Mouse (Mus musculus): ENCODE results near the gene Pikfyve.
"Not testable (repeated sequence)": the region's sequence is repeated elsewhere in the genome, so short reads cannot be mapped to it uniquely, and the experiment has no call there.

Gene Pikfyve

DNA sequence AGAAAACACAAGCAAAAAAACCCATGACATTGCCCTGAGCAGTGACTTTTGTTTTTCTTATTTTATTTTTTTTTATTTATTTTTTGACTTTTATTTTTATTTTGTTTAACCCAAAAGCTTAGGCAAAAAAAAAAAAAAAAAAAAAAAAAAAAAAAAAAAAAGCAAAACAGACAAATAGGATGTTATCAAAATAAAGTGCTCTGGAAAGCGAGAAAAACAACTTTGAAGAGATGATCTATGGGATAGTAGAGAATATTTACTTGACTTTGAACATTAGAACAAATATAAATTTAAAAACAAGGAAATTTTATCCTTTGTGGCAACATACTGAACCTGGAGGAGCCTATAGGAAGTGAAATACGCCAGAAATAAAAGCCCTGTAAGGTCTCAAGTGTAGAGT, 2.5 kb upstream of the Pikfyve start:
- DNase-seq (ENCODE audit: inconsistent age in 2 of 2, low spot score in 1 of 2): no peak

DNA sequence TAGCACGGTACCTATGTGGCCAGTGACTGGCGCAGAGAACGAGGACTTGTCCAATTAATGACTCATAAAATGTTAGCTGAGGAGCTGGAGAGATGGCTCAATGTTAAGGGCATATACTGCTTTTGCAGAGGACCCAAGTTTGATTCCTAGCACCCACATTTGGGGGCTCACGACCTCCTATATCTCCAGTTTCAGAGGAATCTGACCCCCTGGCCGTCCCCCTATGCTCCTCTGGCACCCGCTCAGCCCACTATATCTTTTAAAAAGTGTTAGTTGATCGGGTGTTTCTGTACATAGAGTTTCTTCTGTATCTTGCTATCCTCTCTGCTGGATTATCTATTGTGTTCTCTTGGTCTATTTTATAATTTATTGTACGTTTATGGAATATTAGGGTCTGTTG, 1.5 kb upstream of the Pikfyve start:
- DNase-seq (ENCODE audit: inconsistent age in 2 of 2, low spot score in 1 of 2): no peak

DNA sequence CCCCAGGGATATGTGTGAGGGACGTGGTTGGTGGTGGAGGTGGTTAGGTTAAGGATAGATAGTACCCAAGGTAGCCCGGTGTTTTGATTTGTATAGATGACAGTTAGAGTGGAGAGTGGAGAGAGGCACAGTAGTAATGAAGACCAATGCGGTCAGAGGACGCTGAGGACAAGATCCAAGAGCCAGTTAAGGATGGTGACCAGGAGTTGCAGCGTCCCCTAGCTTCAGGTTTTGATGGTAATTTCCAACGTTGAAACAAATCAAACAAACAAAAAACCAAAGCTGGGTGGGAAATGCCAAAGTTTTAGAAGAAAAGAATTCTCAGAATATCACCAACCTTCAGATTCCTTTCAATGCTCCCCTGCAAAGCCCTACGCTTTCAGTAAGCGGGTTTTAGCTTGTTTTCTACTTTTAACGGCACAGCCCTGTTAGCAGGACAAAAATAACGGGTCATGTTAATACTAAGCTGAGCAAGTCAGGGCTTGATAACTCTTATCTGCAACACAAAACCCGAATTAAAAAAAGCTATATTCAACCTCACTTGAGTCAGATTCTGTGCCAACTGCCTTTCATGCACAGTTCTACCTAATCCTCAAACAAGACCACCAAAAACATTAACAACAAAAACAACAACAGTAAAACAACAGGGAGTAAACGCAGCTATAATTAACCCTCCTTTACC, 818 bp upstream of the Pikfyve start:
- peak in 1 of 2 experiments; percentile 76 for DNase-seq (ENCODE audit: inconsistent age in 2 of 2, low spot score in 1 of 2)

DNA sequence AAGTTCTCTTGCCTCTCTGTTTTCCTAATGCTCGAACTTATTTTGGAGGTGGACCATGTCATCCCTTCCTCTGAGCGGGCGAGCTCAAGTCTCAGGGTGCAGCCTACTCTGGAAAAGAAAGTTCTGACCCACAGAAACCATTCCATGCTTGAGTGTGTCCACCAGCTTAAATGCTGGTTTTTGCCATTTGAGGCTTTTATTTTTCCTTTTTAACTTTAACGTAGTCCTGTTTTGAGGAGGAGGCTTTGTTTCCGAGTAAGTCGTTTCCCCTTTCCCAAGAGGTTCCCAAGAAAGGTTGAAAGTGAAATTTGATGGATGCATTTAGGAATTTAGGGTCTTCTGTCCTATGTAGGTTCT, 569 bp downstream of the Pikfyve start:
- DNase-seq (ENCODE audit: inconsistent age in 2 of 2, low spot score in 1 of 2): no peak

DNA sequence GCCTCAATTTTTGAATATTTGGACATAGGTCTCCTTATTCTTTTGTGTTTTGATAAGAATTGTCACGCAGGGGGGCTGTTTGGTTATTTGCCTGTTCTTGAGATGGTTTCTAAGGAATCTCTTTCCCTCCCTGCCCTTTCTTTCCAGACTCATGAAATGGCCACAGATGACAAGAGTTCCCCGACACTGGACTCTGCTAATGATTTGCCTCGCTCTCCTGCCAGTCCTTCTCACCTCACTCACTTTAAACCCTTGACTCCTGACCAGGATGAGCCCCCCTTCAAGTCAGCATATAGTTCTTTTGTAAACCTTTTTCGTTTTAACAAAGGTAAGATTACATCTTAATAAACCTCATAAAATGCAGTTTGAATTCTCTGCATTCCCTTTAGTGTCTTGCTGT, 3.7 kb downstream of the Pikfyve start:
- DNase-seq (ENCODE audit: inconsistent age in 2 of 2, low spot score in 1 of 2): no peak

DNA sequence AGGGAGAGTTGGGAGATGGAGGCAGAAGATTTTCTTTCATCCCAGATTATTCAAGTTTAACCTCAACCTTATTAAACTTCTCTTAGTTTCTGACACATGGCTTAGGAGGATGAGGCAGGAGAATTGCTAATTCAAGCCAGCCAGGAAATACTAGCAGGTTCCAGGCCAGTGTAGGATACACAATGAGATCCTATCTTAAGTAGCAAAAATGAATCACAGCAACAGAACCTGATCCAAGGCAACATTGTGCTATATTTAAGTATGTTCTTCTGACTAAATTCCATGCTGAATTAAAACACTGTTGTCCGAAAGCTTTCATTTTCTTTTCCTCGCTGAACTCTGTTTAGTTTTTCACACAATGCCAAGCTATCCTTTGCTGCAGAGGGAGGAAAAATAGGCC, 6.7 kb downstream of the Pikfyve start:
- no peak for DNase-seq (ENCODE audit: inconsistent age in 2 of 2, low spot score in 1 of 2)

DNA sequence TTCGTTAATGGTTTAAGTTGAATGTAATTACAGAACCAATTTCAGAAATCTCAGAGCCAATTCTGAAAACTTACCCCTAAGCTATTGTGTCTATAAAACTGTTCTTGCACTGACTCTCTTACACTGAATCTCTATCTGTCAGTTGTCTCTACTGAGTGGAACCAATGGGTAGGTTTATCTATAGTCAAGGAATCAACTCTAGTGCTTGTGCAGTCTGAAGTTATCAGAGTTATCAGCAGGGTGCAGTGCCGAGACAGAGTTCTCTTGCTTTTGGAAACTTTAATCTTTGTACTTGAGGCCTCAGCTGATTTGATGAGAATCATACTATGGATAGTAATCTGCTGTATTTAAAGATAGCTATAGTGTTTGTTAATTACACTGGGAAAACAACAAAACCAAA, 11.9 kb downstream of the Pikfyve start:
- DNase-seq (ENCODE audit: inconsistent age in 2 of 2, low spot score in 1 of 2): no peak

DNA sequence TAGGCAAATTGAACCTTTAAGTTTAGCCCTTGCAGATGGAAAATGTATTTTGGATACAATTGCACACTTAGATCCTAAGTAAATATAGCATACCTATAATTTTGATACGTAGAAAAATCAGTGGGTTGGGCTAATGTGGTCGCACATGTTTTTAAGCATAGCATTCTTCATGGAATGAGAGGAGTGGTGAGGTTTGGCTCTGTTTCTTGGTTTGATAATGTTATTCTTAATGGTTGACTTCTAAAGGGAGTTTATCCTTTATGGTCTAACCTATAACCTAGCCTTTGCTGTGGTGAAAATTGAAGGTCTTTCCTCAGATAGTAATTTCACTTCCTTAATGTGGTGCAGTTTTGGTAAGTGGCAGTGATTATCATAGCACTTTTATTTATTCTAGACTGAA, 12.4 kb downstream of the Pikfyve start:
- no peak for DNase-seq (ENCODE audit: inconsistent age in 2 of 2, low spot score in 1 of 2)

DNA sequence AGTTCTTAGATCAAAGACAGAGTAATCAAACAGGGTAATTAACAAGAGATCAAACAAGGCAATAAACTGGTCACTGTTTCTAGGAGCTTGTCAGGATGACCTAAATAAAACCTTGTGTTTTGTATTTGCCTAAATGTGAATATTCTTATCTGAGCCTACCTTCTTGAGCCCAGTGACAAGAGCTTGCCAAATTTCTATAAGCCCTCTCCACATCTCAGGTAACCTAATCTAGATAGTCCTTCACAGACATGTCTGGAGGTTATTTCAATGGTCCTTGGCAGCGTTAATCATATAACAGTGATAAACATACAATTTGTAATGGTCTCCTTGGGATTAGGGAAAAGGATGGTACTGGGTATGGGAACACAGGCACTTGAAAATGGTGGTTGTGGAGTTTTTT, 17.8 kb downstream of the Pikfyve start:
- DNase-seq (ENCODE audit: inconsistent age in 2 of 2, low spot score in 1 of 2): no peak

DNA sequence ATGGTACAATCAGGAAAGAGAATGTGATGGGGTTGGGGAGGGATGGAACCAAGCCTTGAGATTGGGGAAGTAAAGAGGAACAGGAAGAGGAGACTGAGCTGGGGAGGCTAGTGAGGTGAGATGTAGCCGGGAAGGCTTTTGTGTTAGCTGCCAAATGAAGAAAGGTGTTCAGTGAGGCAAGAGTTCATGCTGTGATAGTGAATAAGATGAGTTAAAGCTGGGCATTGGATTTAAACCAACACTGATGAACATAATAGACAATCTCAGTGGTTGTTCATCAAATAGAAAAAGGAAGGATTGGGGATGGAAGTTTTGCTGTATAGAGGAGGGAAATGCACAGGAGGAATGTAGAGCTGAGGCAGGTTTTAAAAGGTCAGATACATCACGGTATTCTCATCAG, 26.7 kb downstream of the Pikfyve start:
- DNase-seq (ENCODE audit: inconsistent age in 2 of 2, low spot score in 1 of 2): no peak

DNA sequence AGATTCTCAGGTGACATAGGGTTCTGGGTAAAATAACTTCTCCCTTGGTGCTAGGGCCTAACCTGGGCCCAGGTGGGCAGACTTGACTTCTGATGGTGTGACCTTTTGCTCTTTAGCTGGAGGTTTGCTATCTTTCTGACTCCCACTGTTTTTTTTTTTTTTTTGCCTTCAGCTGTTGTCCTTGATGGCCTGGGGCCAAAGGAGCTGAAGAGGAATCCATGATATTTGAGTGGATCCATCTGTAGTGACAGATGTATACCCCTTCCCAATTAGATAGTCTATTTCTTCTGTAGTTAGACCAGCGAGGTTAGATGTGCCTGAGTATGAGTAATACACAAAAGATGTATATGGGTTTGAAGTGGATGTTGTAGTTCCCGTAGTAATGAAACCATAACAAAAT, 31.1 kb downstream of the Pikfyve start:
- no peak for DNase-seq (ENCODE audit: inconsistent age in 2 of 2, low spot score in 1 of 2)

DNA sequence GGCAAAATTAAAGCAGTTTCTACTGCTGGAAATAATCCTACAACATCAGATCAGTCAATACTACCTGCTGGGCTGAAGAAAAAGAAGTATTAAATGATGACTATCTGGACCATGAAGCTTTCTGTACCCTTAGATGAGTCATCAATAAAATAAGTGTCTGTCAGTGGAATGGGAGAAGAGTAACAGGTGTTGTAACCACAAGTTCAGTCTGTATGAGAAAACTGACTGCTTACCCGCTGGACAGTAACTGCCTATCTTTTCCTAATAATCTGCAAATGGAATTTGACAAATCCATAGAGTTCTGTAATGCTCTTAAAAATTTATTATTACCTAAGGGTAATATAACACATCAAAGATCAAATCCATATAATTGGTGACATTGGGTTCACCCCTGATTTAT, 31.5 kb downstream of the Pikfyve start:
- no peak for DNase-seq (ENCODE audit: inconsistent age in 2 of 2, low spot score in 1 of 2)

DNA sequence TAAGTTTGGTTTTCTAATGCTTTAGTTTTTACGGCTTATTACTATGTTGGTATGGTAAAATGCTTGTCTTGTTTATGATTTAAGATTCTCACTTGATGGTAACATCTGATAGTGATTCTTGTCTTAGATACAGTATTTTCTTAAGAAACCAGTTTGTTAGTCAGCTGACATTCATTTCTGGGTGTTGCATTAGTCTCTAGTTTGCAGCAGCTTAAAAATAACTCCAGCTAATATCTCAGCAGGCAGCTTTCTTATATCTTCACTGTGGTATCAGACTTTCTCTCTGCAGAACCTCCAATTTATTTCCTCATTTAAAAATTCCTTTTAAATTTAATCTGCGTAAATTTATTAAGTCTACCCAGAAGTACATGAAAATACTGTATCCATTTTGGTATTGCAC, 37.2 kb downstream of the Pikfyve start:
- no peak for DNase-seq (ENCODE audit: inconsistent age in 2 of 2, low spot score in 1 of 2)

DNA sequence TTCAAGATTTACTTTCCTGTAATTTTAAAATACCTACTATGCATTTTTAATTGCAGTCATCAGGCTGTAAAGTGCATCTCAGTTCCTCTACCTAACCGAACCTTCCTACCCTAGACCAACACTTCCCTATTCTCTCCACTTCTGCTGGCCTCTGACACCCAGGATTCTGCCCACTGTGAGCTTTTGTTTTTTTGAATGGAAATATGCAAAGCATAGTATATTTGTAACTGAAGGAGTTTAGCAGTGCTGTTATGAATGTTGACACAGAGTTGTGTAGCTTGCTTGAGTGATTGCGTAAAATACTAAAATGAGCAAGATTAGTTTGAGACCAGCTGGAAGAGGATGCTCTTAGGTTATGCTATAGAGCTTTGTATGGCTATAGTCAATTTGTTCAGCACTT, 41.2 kb downstream of the Pikfyve start:
- no peak for DNase-seq (ENCODE audit: inconsistent age in 2 of 2, low spot score in 1 of 2)

DNA sequence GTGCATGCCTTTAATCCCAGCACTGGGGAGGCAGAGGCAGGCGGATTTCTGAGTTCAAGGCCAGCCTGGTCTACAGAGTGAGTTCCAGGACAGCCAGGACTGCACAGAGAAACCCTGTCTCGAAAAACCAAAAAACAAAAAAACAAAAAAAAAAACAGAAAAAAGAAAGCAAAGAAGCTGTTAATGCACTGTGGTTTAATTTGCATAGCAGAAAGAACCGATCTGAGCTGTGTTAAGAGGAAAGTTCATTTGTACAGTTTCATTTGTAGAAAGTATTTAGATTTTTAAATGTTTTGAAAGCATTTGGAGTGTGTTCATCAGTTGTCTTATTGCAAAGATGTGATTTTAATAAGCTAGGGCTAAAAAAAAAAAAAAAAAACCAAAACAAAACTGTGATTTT, 43.3 kb downstream of the Pikfyve start:
- DNase-seq (ENCODE audit: inconsistent age in 2 of 2, low spot score in 1 of 2): not testable (repeated sequence)

DNA sequence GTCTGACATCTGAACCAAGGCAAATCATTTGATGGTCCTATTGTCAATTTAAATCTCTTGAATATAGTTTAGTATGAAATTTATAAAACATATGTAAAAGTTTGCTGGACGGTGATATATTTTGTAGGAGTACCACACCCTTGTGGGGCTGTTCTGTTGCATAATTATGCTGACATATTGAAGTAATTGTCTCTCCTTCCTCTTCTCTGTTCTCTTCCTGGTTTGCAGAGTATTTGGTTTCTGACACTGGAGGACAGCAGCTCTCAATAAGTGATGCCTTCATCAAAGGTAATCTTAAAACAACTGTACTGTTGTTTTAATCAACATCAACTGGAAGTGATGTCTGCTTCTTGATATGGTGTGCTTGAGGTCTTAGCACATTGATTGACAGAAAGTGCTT, 44.1 kb downstream of the Pikfyve start:
- DNase-seq (ENCODE audit: inconsistent age in 2 of 2, low spot score in 1 of 2): no peak

DNA sequence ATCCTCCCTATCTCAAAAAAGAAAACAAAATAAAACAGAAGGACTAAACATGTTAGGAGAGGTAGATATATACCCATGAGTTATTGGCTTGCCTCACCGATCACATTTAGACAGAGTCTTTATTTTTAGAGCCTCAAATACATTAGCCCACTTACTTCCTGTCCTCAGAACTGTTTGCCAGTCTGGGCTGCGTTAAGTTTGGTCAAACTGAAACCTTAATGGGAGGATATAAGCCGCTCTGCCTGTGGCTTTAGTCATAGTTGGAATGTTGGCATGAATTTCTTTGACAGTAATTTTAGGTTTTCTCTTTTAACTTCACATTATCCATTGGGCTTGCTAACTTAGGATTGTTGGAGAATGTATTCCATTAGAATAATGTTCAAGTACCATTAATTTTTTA, 51.2 kb downstream of the Pikfyve start:
- no peak for DNase-seq (ENCODE audit: inconsistent age in 2 of 2, low spot score in 1 of 2)

DNA sequence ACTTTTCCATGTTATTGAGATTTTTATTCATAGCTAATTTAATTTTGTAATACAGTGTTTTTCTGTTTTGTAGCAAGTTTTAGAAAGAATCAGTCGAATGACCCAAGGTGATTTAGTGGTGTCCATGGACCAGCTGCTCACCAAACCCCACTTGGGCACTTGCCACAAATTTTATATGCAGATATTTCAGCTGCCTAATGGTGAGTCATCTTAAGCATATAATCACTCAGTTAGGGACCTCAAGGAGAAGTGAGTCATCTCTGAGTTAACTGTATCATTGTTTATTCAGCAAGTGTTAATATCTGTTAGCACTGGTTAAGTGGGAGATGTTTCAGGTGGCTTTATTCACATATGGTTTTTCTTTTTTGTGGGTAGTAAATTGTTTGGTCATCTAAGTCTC, 59.2 kb downstream of the Pikfyve start:
- peak; percentile 17 to 81 for DNase-seq (ENCODE audit: inconsistent age in 2 of 2, low spot score in 1 of 2)

DNA sequence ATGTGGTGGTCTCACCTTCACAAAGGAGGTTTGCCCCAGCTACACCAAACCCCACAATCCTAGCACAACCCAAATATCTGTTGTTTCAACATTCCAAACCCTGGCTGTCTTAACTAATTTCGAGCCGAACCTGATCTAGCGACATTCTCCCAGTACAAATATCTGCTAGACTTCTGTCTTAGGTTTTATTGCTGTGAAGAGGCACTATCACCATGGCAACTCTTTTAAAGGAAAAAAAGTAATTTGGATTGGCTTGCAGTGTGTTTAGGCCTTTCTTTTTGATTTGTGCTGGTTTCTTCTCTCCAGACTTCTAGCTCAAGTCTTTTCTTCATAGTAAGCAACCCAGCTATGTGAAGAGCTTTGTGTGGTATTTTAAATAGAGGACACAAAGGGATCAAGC, 94.0 kb downstream of the Pikfyve start:
- no peak for DNase-seq (ENCODE audit: inconsistent age in 2 of 2, low spot score in 1 of 2)

DNA sequence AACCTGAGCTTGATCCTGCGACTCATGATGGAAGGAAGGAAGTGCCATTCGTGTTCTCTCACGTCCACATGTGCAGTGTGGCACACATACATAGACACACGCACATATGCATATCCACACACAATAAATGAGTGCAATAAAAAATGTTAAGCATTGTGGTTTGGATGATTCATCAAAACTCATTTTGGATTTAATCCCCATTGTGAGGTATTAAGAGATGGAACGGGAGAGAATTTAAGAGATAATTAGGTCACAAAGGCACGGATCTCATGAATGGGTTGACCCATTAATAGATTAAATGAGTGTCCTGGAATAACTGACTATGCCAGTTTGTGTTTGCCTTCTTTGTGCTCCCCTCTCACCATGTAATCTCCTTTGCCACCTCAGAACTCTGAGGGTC, 95.3 kb downstream of the Pikfyve start, which contains the start of gene Pth2r:
TSS of gene Pth2r (plus strand) at position 301 of the 400 bp plus-strand sequence.
- no peak for DNase-seq (ENCODE audit: inconsistent age in 2 of 2, low spot score in 1 of 2)

DNA sequence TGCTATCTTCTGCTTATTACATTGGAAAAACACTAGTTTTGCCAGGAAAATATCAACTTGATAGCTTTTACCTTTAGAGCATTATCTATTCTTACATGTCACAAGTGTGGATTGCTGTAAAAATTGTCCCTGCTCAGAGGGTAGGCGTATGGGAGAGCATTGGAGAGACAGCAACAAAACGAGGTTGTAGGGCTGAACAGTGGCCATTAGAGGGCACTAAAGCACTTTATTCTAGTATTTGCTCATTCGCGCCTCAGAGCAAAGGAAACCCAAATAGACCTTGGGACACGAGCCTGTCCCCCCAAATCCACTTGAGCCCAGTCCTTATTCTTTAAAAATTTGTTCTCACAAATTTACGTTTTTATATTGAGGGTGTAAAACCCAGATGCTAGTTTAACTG, 96.3 kb downstream of the Pikfyve start:
- DNase-seq (ENCODE audit: inconsistent age in 2 of 2, low spot score in 1 of 2): peak; percentile 28 to 85

DNA sequence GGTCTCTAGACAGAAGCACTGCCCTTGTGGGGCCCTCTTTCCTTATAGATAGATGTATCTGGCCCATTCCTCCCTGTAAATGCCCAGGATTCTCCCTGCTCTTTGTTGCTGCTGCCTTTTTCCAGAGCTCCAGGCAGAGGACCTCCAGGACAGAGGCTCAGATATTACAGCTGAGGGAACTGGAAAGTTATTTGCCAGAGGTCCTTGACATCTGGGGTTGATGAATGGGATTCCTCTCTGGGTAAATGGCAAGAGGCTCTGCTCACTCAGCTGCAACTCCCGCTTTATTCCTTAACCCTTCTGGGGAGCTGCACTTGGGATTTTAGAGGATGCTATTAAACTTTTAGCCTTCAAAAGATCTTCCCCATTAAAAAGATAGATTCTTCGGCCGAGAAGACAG, 122.0 kb downstream of the Pikfyve start:
- DNase-seq (ENCODE audit: inconsistent age in 2 of 2, low spot score in 1 of 2): peak; percentile 43 to 82

DNA sequence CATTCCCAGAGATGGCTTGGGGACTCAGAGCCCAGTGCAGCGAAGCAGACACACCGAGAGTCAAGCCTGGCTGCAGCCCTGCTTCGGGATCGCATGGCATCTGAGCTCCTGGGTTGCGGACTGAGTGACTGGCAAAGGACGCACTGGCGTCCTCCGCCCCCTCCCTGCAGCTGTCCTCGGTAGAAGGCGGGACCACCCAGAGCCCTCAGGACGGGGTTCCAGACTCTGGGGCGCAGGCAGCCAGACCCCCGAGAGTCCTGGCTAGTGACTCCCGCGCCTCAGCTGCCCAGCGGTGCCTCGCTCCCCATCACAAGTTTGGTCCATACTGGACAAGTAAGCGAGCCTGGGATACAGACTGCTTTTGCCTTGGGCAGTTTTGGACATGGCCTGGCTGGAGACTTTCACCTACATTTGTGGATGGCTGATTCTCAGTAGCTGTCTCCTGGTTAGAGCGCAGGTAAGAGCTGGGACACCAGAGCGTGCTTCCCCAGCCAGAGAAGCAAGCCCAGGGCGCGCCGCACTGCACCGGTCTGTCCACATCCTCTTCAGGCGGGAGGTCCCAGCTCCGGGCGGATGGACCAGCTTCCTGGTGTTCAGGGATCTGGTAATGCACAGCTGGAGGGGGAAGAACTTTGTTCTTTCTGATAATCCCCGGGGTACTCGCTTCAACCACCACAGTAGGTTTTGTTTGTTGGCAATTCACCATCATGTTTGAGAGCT, 124.9 kb downstream of the Pikfyve start:
- peak in 1 of 2 experiments; percentile 22 for DNase-seq (ENCODE audit: inconsistent age in 2 of 2, low spot score in 1 of 2)

Data from adrenal gland, adult (tissue).